Mouse (Mus musculus) lung, postnatal 0 days (tissue): Measurements from ENCODE around the gene Trappc11. TPM values are rescaled to one million over a fixed set of nuclear protein-coding genes. Genes with fewer than 3 reads are reported as not detected.

Experiments
- ATAC-seq: fragments of 200-750 bp; cut with Nextera tagmentation; 2 replicates; pipeline ENCODE4 v1.8.0; 2017; ENCODE audit warnings: moderate library complexity
- DNase-seq: peaks from one replicate; pipeline ENCODE4 v3.0.0-alpha.2; 2016; ENCODE audit warnings: low spot score
- H3K27ac ChIP-seq: fragments of 300-500 bp; sonication (generic); 2 replicates; pipeline ENCODE4 v1.5.1; 2014; ENCODE audit warnings: antibody characterized with exemption, mild to moderate bottlenecking, low read length, mixed read lengths
- H3K27me3 ChIP-seq: fragments of 300-500 bp; sonication (generic); replicated peaks from 2 replicates; pipeline ENCODE4 v1.6.1; 2014; ENCODE audit warnings: low read length, mixed read lengths; ENCODE audit not compliant: insufficient read depth
- H3K36me3 ChIP-seq: fragments of 300-500 bp; sonication (generic); 2 replicates; pipeline ENCODE4 v1.6.1; 2014; ENCODE audit warnings: low read length, mixed read lengths; ENCODE audit not compliant: insufficient read depth
- H3K4me1 ChIP-seq: fragments of 300-500 bp; sonication (generic); 2 replicates; pipeline ENCODE4 v1.6.1; 2014; ENCODE audit warnings: antibody characterized with exemption, low read depth, low read length, mixed read lengths; ENCODE audit not compliant: insufficient read depth
- H3K4me2 ChIP-seq: fragments of 300-500 bp; sonication (generic); replicated peaks from 2 replicates; pipeline ENCODE4 v1.6.1; 2014; ENCODE audit warnings: low read depth, mild to moderate bottlenecking, low read length, moderate library complexity, mixed read lengths
- H3K4me3 ChIP-seq: fragments of 300-500 bp; sonication (generic); 2 replicates; pipeline ENCODE4 v1.5.1; 2014; ENCODE audit warnings: low read depth, low read length
- H3K9ac ChIP-seq: fragments of 300-500 bp; sonication (generic); replicated peaks from 2 replicates; pipeline ENCODE4 v1.6.1; 2014; ENCODE audit warnings: low read depth, mild to moderate bottlenecking
- H3K9me3 ChIP-seq: fragments of 300-500 bp; sonication (generic); 2 replicates; pipeline ENCODE4 v1.6.1; 2016; ENCODE audit warnings: low read length, mixed read lengths
- CTCF ChIP-seq: IDR thresholded peaks from 2 replicates; pipeline ENCODE4 v1.5.1; 2016; ENCODE audit warnings: antibody characterized with exemption, mild to moderate bottlenecking
- EP300 ChIP-seq: IDR thresholded peaks from 2 replicates; pipeline ENCODE4 v1.6.1; 2016; ENCODE audit warnings: antibody characterized with exemption, mild to moderate bottlenecking, control low read depth
- WGBS: fragments of 180-500 bp; shearing (Covaris S2); extraction: QIAGEN DNeasy Blood & Tissue Kit; methylation state at CpG from one replicate; pipeline ENCODE4 v1.1.7; 2014; 5-methylcytosine and 5-hydroxymethylcytosine counted together
- polyA plus RNA-seq: library from polyadenylated mRNA; unstranded; fragments of >200 nt; fragmentation: Nextera tagmentation; extraction: Ambion mirVana; gene quantifications from 2 replicates; pipeline ENCODE4 v1.2.1, GENCODE M21; 2015

Trappc11 gene
- polyA plus RNA-seq, 1 experiment from 2014 or later, result 17.8 TPM

GRCm38 (mm10) chr8:47538323-47538722 lies 5.1 kb upstream of the Trappc11 start:
- no peaks in the 10 kb centered on the region; the same call in 1 of the 2 replicates for H3K4me1 ChIP-seq
- TF ChIP-seq EP300, result no peak
- TF ChIP-seq CTCF, result no peak
- no peaks in the 10 kb centered on the region for H3K27me3 ChIP-seq
- DNase-seq (no peak), ATAC-seq (no peak)
- no peak overlapping the region for H3K4me2 ChIP-seq
- H3K9ac ChIP-seq, result no peak overlapping the region
- 89% methylated on average over 4 of the region's 4 CpGs for WGBS
- no peaks in the 10 kb centered on the region for H3K9me3 ChIP-seq
- H3K27ac ChIP-seq, result no peak overlapping the region
- H3K4me3 ChIP-seq, result no peak overlapping the region
- no peaks in the 10 kb centered on the region for H3K36me3 ChIP-seq

GRCm38 (mm10) chr8:47528094-47528493 lies 5.2 kb downstream of the Trappc11 start:
- TF ChIP-seq CTCF (no peak), EP300 (no peak)
- Histone ChIP-seq H3K36me3 (peaks cover 4% of the 10 kb centered on the region; the same call in 1 of the 2 replicates), H3K27me3 (no peaks in the 10 kb centered on the region), H3K4me3 (no peak overlapping the region), H3K9me3 (no peaks in the 10 kb centered on the region), H3K4me2 (no peak overlapping the region), H3K27ac (no peak overlapping the region), H3K4me1 (peaks cover 11% of the 10 kb centered on the region; the same call in 1 of the 2 replicates), H3K9ac (no peak overlapping the region)
- 97% methylated on average over 1 of the region's 1 CpGs for WGBS
- no peak for DNase-seq
- ATAC-seq, result no peak

GRCm38 (mm10) chr8:47513601-47514000 lies 19.7 kb downstream of the Trappc11 start:
- TF ChIP-seq CTCF, result no peak
- Histone ChIP-seq H3K4me1 (no peaks in the 10 kb centered on the region), H3K27me3 (no peaks in the 10 kb centered on the region), H3K4me2 (no peak overlapping the region), H3K9ac (no peak overlapping the region), H3K36me3 (peaks cover 37% of the 10 kb centered on the region), H3K4me3 (no peak overlapping the region), H3K27ac (no peak overlapping the region), H3K9me3 (no peaks in the 10 kb centered on the region)
- DNase-seq (no peak), ATAC-seq (no peak)
- 92% methylated on average over 15 of the region's 15 CpGs for WGBS

DNA sequence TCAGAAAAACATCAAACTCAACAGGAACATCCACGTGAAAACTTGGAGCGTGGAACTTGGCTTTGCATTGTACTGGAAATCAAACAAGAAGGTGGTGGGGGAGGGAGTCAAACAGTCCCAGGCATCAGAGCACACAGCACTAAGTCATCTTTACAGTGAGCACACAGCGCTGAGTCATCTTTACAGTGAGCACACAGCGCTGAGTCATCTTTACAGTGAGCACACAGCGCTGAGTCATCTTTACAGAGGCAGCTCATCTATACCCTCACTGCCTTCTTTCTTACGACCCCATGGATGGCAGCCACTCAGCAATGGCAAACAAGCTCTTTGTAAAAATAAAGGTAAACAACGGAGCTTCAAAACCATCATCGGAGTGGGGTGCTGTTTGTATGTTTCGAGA lies 22.3 kb downstream of the Trappc11 start:
- no peaks in the 10 kb centered on the region for H3K27me3 ChIP-seq
- no peak overlapping the region for H3K9ac ChIP-seq
- H3K9me3 ChIP-seq, result no peaks in the 10 kb centered on the region
- no peak overlapping the region for H3K4me2 ChIP-seq
- ATAC-seq (no peak), DNase-seq (no peak)
- 89% methylated on average over 9 of the region's 9 CpGs for WGBS
- no peaks in the 10 kb centered on the region for H3K4me1 ChIP-seq
- TF ChIP-seq EP300, result no peak
- TF ChIP-seq CTCF, result no peak
- peaks cover 36% of the 10 kb centered on the region for H3K36me3 ChIP-seq
- no peak overlapping the region for H3K27ac ChIP-seq
- no peak overlapping the region for H3K4me3 ChIP-seq

GRCm38 (mm10) chr8:47505431-47505830 lies 27.8 kb downstream of the Trappc11 start:
- Histone ChIP-seq H3K4me1 (no peaks in the 10 kb centered on the region), H3K36me3 (peaks cover 44% of the 10 kb centered on the region), H3K4me2 (no peak overlapping the region), H3K9me3 (no peaks in the 10 kb centered on the region), H3K27ac (no peak overlapping the region), H3K4me3 (no peak overlapping the region), H3K27me3 (no peaks in the 10 kb centered on the region), H3K9ac (no peak overlapping the region)
- ATAC-seq (no peak), DNase-seq (no peak)
- no peak for TF ChIP-seq EP300
- no peak for TF ChIP-seq CTCF
- WGBS, result 93% methylated on average over 12 of the region's 12 CpGs

DNA sequence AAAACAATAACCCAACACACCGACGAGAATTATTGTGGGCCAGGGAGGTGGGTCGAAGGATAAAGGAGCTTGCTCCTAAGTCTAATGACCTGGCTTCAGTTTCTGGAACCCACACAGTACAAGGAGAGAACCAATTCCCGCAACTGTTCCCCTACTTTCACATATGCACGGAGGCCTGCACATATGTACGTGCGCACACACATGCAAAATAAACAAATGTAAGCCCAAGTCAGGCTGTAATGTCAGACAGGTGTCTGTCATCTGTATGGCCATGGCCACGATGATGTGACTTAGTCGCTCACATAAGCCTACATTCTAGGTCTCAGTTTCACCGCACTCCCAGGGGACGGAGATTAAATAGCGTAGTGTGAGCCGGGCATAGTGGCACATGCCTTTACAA lies 30.7 kb downstream of the Trappc11 start:
- H3K36me3 ChIP-seq, result peaks cover 56% of the 10 kb centered on the region

GRCm38 (mm10) chr8:47501994-47502393 lies 31.3 kb downstream of the Trappc11 start:
- Histone ChIP-seq H3K4me2 (no peak overlapping the region), H3K27me3 (no peaks in the 10 kb centered on the region), H3K36me3 (peaks cover 56% of the 10 kb centered on the region), H3K9me3 (no peaks in the 10 kb centered on the region), H3K4me3 (no peak overlapping the region), H3K4me1 (no peaks in the 10 kb centered on the region), H3K27ac (no peak overlapping the region), H3K9ac (no peak overlapping the region)
- ATAC-seq, result no peak
- DNase-seq, result no peak
- 56% methylated on average over 2 of the region's 2 CpGs for WGBS
- TF ChIP-seq EP300 (no peak), CTCF (no peak)

More for the DNA sequence above, 30.7 kb downstream of the Trappc11 start:
- H3K4me2 ChIP-seq, result no peak overlapping the region
- H3K9ac ChIP-seq, result no peak overlapping the region
- WGBS, result 95% methylated on average over 13 of the region's 13 CpGs
- no peaks in the 10 kb centered on the region for H3K9me3 ChIP-seq
- no peaks in the 10 kb centered on the region for H3K4me1 ChIP-seq
- H3K4me3 ChIP-seq, result no peak overlapping the region
- ATAC-seq (no peak), DNase-seq (no peak)
- no peak for TF ChIP-seq CTCF
- no peak for TF ChIP-seq EP300
- H3K27me3 ChIP-seq, result no peaks in the 10 kb centered on the region
- no peak overlapping the region for H3K27ac ChIP-seq
